Mouse (Mus musculus): ENCODE data around the gene Sh3bp2. TPM values are rescaled to one million over a fixed set of nuclear protein-coding genes. Genes with fewer than 3 reads are reported as not detected.
A peak's percentile ranks its signal among the peaks of the same experiment; 100 is the strongest.

The Sh3bp2 gene
- polyA plus RNA-seq, 1 experiment, result 3.5 TPM

GRCm38 (mm10) chr5:34502411-34502810, 23.2 kb upstream of the Sh3bp2 start:
- H3K4me3 ChIP-seq (ENCODE audit: insufficient read depth, low read length), result no peak overlapping the region
- H3K4me1 ChIP-seq (ENCODE audit: control insufficient read depth, insufficient read depth, low read length), result 0 out of 2 replicates have a peak, but pooled peaks cover 2% of the 10 kb centered on the region
- no peak overlapping the region for H3K27ac ChIP-seq (ENCODE audit: insufficient read depth, low read length)
- TF ChIP-seq POLR2A (IDR thresholded peaks at IDR 0.05; ENCODE audit: extremely low read depth, insufficient read depth, low read length) (no peak), CTCF (IDR thresholded peaks at IDR 0.05; ENCODE audit: extremely low read depth, insufficient read depth, low read length) (no peak)

DNA sequence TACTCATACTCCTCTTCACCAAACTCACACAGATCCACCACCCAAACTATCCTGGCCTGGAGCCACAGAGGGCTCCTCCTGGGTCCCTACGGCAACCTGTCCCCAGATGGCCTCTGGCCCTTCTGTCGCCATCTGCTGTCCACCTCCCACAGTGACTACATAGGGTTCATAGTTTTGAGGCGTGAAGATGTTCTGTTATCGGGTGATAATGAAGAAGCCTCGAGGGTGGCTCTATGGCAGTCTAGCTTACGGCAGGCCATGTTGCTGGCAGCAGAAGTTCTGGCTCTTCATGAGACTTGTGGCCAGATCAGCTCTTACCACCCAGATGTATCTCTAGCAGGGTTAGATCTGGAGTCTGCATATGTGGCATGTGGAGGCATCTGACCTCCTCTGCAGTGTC, 22.8 kb upstream of the Sh3bp2 start:
- no peak overlapping the region for H3K27ac ChIP-seq (ENCODE audit: insufficient read depth, low read length)
- TF ChIP-seq CTCF (IDR thresholded peaks at IDR 0.05; ENCODE audit: extremely low read depth, insufficient read depth, low read length) (no peak), POLR2A (IDR thresholded peaks at IDR 0.05; ENCODE audit: extremely low read depth, insufficient read depth, low read length) (no peak)

GRCm38 (mm10) chr5:34512486-34512885, 13.2 kb upstream of the Sh3bp2 start:
- H3K27ac ChIP-seq (ENCODE audit: insufficient read depth, low read length), result no peak overlapping the region
- no peak overlapping the region; the same call in 1 of the 2 replicates for H3K4me3 ChIP-seq (ENCODE audit: insufficient read depth, low read length)
- TF ChIP-seq CTCF (IDR thresholded peaks at IDR 0.05; ENCODE audit: extremely low read depth, insufficient read depth, low read length) (no peak), POLR2A (IDR thresholded peaks at IDR 0.05; ENCODE audit: extremely low read depth, insufficient read depth, low read length) (no peak)
- no peaks in the 10 kb centered on the region for H3K4me1 ChIP-seq (ENCODE audit: control insufficient read depth, insufficient read depth, low read length)

More for the DNA sequence above, 22.8 kb upstream of the Sh3bp2 start:
- H3K4me3 ChIP-seq (ENCODE audit: insufficient read depth, low read length), result no peak overlapping the region
- H3K4me1 ChIP-seq (ENCODE audit: control insufficient read depth, insufficient read depth, low read length), result 0 out of 2 replicates have a peak, but pooled peaks cover 2% of the 10 kb centered on the region

DNA sequence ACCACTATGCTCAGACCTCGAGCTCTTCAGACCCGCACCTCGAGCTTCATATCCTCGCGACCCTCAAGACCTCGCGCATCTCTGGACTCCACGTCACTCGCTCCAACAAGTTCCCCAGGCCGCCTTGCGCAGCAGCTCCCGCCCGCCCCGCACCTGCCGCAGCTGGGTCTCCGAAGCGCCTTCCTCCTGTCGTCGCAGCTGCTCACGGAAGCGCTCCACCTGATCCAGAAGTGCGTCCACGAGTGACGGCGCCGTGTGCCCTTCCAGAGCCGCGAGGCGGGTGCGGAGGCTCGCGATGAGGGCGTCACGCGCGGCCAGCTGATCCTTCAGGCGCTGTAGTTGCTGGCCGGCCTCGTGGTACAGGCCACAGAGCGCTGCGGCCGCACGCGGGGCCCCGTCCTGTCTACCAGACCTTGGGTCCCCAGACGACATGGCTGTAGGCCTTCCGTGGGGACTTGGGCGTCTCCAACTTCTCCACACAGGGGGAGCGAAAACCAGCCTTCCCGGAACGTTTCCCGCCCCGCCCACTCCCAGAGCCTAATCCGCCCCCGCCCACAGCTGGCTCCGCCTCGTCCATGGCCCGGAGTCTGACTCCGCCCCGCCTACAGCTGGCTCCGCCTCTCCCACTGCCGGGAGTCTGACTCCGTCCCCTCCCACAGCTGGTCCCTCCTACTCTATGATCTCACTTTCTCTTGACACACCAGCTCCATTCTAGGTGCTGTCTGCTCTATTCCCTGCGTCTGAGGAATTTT, 12.0 kb upstream of the Sh3bp2 start, which contains the start of gene Tnip2:
Tnip2 (minus strand) TSS at position 526 of the 752 bp plus-strand sequence.
- H3K4me3 ChIP-seq (ENCODE audit: insufficient read depth, low read length), result peak within 1 kb of the TSS; percentile 70
- no peaks in the 10 kb centered on the region for H3K4me1 ChIP-seq (ENCODE audit: control insufficient read depth, insufficient read depth, low read length)
- H3K27ac ChIP-seq (ENCODE audit: insufficient read depth, low read length), result 0 out of 2 replicates have a peak within 1 kb of the TSS, but pooled peaks have one; percentile 7
- peak; percentile 48; the same call in 1 of the 2 replicates for TF ChIP-seq POLR2A (IDR thresholded peaks at IDR 0.05; ENCODE audit: extremely low read depth, insufficient read depth, low read length)
- no peak for TF ChIP-seq CTCF (IDR thresholded peaks at IDR 0.05; ENCODE audit: extremely low read depth, insufficient read depth, low read length)

DNA sequence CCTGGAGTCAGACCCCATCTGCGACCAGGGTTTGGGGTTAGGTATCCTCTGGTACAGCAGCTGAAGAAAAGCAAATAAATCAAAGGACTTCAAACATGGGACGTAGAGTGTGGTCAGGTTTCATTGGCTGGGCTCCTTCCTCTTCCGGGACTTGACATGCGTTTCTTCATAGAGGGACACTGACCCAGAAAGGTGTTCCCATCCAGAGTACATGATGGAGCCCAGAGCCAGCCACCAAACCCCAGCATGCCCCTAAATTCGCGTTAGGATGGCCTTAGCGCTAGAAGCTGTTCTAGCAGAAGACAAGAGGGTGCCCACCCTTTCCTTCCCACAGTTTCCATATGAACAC, 11.4 kb upstream of the Sh3bp2 start:
- H3K27ac ChIP-seq (ENCODE audit: insufficient read depth, low read length), result no peak overlapping the region

DNA sequence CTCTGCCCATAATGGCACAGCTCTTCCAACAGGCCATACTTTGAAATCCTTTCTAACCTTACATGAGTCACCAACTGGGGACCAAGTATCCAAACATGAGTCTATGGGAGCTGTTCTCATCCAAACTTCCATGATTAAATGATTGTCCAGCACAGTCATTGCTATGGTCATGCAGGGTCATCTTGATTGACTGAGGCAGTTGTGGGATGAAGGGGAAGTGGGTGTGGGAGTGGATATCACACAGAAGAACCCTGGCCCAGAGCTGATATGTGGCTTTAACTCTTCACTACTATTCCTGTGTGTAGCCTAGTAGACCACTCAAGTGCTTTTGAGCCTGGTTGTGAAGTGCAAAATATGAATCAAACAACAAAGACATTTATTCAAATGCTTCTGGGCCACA, 10.5 kb upstream of the Sh3bp2 start:
- Histone ChIP-seq H3K4me3 (ENCODE audit: insufficient read depth, low read length) (no peak overlapping the region), H3K27ac (ENCODE audit: insufficient read depth, low read length) (no peak overlapping the region), H3K4me1 (ENCODE audit: control insufficient read depth, insufficient read depth, low read length) (no peaks in the 10 kb centered on the region)
- TF ChIP-seq CTCF (IDR thresholded peaks at IDR 0.05; ENCODE audit: extremely low read depth, insufficient read depth, low read length) (no peak), POLR2A (IDR thresholded peaks at IDR 0.05; ENCODE audit: extremely low read depth, insufficient read depth, low read length) (no peak)

More for the DNA sequence above, 11.4 kb upstream of the Sh3bp2 start:
- H3K4me1 ChIP-seq (ENCODE audit: control insufficient read depth, insufficient read depth, low read length), result no peaks in the 10 kb centered on the region
- peak overlapping the region; percentile 70 for H3K4me3 ChIP-seq (ENCODE audit: insufficient read depth, low read length)
- no peak for TF ChIP-seq POLR2A (IDR thresholded peaks at IDR 0.05; ENCODE audit: extremely low read depth, insufficient read depth, low read length)
- no peak for TF ChIP-seq CTCF (IDR thresholded peaks at IDR 0.05; ENCODE audit: extremely low read depth, insufficient read depth, low read length)

GRCm38 (mm10) chr5:34517913-34518312, 7.7 kb upstream of the Sh3bp2 start:
- no peak overlapping the region for H3K27ac ChIP-seq (ENCODE audit: insufficient read depth, low read length)
- peak; percentile 71 for TF ChIP-seq CTCF (IDR thresholded peaks at IDR 0.05; ENCODE audit: extremely low read depth, insufficient read depth, low read length)
- no peak for TF ChIP-seq POLR2A (IDR thresholded peaks at IDR 0.05; ENCODE audit: extremely low read depth, insufficient read depth, low read length)
- H3K4me3 ChIP-seq (ENCODE audit: insufficient read depth, low read length), result no peak overlapping the region
- H3K4me1 ChIP-seq (ENCODE audit: control insufficient read depth, insufficient read depth, low read length), result no peaks in the 10 kb centered on the region

- H3K4me3 ChIP-seq (ENCODE audit: insufficient read depth, low read length), result no peak overlapping the region
- TF ChIP-seq POLR2A (IDR thresholded peaks at IDR 0.05; ENCODE audit: extremely low read depth, insufficient read depth, low read length) (no peak), CTCF (IDR thresholded peaks at IDR 0.05; ENCODE audit: extremely low read depth, insufficient read depth, low read length) (no peak)
- no peak overlapping the region for H3K27ac ChIP-seq (ENCODE audit: insufficient read depth, low read length)
- H3K4me1 ChIP-seq (ENCODE audit: control insufficient read depth, insufficient read depth, low read length), result no peaks in the 10 kb centered on the region
Measured at GRCm38 (mm10) chr5:34519389-34519910, 6.2 kb upstream of the Sh3bp2 start.

- no peaks in the 10 kb centered on the region for H3K4me1 ChIP-seq (ENCODE audit: control insufficient read depth, insufficient read depth, low read length)
- H3K27ac ChIP-seq (ENCODE audit: insufficient read depth, low read length), result no peak overlapping the region
- no peak overlapping the region for H3K4me3 ChIP-seq (ENCODE audit: insufficient read depth, low read length)
- no peak for TF ChIP-seq POLR2A (IDR thresholded peaks at IDR 0.05; ENCODE audit: extremely low read depth, insufficient read depth, low read length)
- no peak for TF ChIP-seq CTCF (IDR thresholded peaks at IDR 0.05; ENCODE audit: extremely low read depth, insufficient read depth, low read length)
Measured at GRCm38 (mm10) chr5:34520458-34521209, 5.0 kb upstream of the Sh3bp2 start.
